Mouse (Mus musculus) forebrain, embryonic 15.5 days (tissue): ENCODE data around the gene C8g. TPM values are rescaled to one million over a fixed set of nuclear protein-coding genes. Genes with fewer than 3 reads are reported as not detected.

Experiments used
- ATAC-seq: fragments of 200-750 bp; cut with Nextera tagmentation; replicated peaks from 2 replicates; pipeline ENCODE4 v1.8.0; 2017; ENCODE audit warnings: mild to moderate bottlenecking, moderate TSS enrichment, moderate library complexity
- H3K27ac ChIP-seq: fragments of 300-500 bp; sonication (generic); replicated peaks from 2 replicates; pipeline ENCODE4 v1.5.1; 2015; ENCODE audit warnings: mild to moderate bottlenecking, inconsistent platforms
- H3K27me3 ChIP-seq: fragments of 300-500 bp; sonication (generic); 2 replicates; pipeline ENCODE4 v1.6.1; 2015; ENCODE audit warnings: inconsistent platforms
- H3K36me3 ChIP-seq: fragments of 300-500 bp; sonication (generic); 2 replicates; pipeline ENCODE4 v1.6.1; 2015; ENCODE audit warnings: mild to moderate bottlenecking, inconsistent platforms
- H3K4me1 ChIP-seq: fragments of 300-500 bp; sonication (generic); 2 replicates; pipeline ENCODE4 v1.6.1; 2015; ENCODE audit warnings: inconsistent platforms
- H3K4me2 ChIP-seq: fragments of 300-500 bp; sonication (generic); replicated peaks from 2 replicates; pipeline ENCODE4 v1.6.1; 2015; ENCODE audit warnings: mild to moderate bottlenecking, inconsistent platforms
- H3K4me3 ChIP-seq: fragments of 300-500 bp; sonication (generic); 2 replicates; pipeline ENCODE4 v1.5.1; 2015; ENCODE audit warnings: mild to moderate bottlenecking, inconsistent platforms
- H3K9ac ChIP-seq: fragments of 300-500 bp; sonication (generic); replicated peaks from 2 replicates; pipeline ENCODE4 v1.6.1; 2015; ENCODE audit warnings: mild to moderate bottlenecking, inconsistent platforms
- H3K9me3 ChIP-seq: fragments of 300-500 bp; sonication (generic); 2 replicates; pipeline ENCODE4 v1.6.1; 2016; ENCODE audit warnings: inconsistent platforms
- WGBS: fragments of 180-500 bp; shearing (Covaris S2); methylation state at CpG from one replicate; pipeline ENCODE4 v1.1.7; 2015; ENCODE audit warnings: mixed read lengths; 5-methylcytosine and 5-hydroxymethylcytosine counted together
- polyA plus RNA-seq: library from polyadenylated mRNA; unstranded; fragments of >200 nt; fragmentation: Nextera tagmentation; extraction: Ambion mirVana; gene quantifications from 2 replicates; pipeline ENCODE4 v1.2.1, GENCODE M21; 2015

The C8g gene
- polyA plus RNA-seq, 1 experiment from 2014 or later, result 3.4 TPM

GRCm38 (mm10) chr2:25533707-25534106 lies 32.2 kb upstream of the C8g start:
- H3K4me1 ChIP-seq, result no peaks in the 10 kb centered on the region
- H3K9ac ChIP-seq, result no peak overlapping the region
- H3K4me2 ChIP-seq, result no peak overlapping the region
- no peak overlapping the region for H3K4me3 ChIP-seq
- ATAC-seq, result no peak
- H3K9me3 ChIP-seq, result no peaks in the 10 kb centered on the region
- no peak overlapping the region for H3K27ac ChIP-seq
- H3K27me3 ChIP-seq, result no peaks in the 10 kb centered on the region
- 91% methylated on average over 2 of the region's 2 CpGs for WGBS
- peaks cover 35% of the 10 kb centered on the region for H3K36me3 ChIP-seq

- Histone ChIP-seq H3K9me3 (no peaks in the 10 kb centered on the region), H3K27me3 (no peaks in the 10 kb centered on the region), H3K4me2 (no peak overlapping the region), H3K9ac (no peak overlapping the region), H3K36me3 (peaks cover 72% of the 10 kb centered on the region), H3K27ac (no peak overlapping the region), H3K4me1 (no peaks in the 10 kb centered on the region), H3K4me3 (no peak overlapping the region)
- ATAC-seq, result no peak
- WGBS, result 90% methylated on average over 9 of the region's 9 CpGs
These were observed 25.2 kb upstream of the C8g start for GRCm38 (mm10) chr2:25526510-25527302.

GRCm38 (mm10) chr2:25509912-25510311 lies 8.4 kb upstream of the C8g start:
- 64% methylated on average over 3 of the region's 3 CpGs for WGBS
- Histone ChIP-seq H3K4me3 (no peak overlapping the region), H3K36me3 (peaks cover 14% of the 10 kb centered on the region), H3K27ac (no peak overlapping the region), H3K27me3 (no peaks in the 10 kb centered on the region), H3K9me3 (no peaks in the 10 kb centered on the region), H3K4me2 (no peak overlapping the region), H3K9ac (no peak overlapping the region), H3K4me1 (no peaks in the 10 kb centered on the region)
- no peak for ATAC-seq

GRCm38 (mm10) chr2:25506964-25507363 lies 5.4 kb upstream of the C8g start:
- Histone ChIP-seq H3K9me3 (no peaks in the 10 kb centered on the region), H3K27ac (no peak overlapping the region), H3K9ac (no peak overlapping the region), H3K4me3 (no peak overlapping the region), H3K4me2 (no peak overlapping the region), H3K36me3 (peaks cover 34% of the 10 kb centered on the region), H3K27me3 (no peaks in the 10 kb centered on the region), H3K4me1 (peaks cover 5% of the 10 kb centered on the region)
- WGBS, result 43% methylated on average over 5 of the region's 5 CpGs
- no peak for ATAC-seq

DNA sequence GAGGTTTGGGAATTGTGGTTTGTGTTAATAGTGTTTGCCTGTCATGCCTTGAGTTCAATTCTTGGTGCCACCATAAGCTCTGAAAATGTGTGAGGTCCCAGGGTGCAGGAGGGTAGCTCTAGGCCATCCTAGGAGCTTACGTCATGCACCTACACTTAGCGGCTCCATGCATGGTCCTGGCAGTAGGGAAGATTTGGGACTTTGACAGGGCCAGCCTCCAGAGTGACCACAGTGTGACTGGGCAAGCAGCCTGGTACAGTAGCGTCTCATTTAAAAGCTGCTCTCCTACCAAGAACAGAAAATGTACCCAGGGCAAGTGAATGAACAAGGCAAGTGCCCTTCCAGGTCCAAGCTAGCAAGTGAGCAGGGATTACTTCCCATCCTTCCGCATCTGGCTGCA lies 4.3 kb upstream of the C8g start:
- 93% methylated on average over 4 of the region's 4 CpGs for WGBS
- Histone ChIP-seq H3K36me3 (peaks cover 34% of the 10 kb centered on the region), H3K4me1 (peaks cover 13% of the 10 kb centered on the region), H3K9me3 (no peaks in the 10 kb centered on the region), H3K27me3 (no peaks in the 10 kb centered on the region), H3K9ac (no peak overlapping the region), H3K27ac (no peak overlapping the region), H3K4me3 (no peak overlapping the region), H3K4me2 (no peak overlapping the region)
- no peak for ATAC-seq

DNA sequence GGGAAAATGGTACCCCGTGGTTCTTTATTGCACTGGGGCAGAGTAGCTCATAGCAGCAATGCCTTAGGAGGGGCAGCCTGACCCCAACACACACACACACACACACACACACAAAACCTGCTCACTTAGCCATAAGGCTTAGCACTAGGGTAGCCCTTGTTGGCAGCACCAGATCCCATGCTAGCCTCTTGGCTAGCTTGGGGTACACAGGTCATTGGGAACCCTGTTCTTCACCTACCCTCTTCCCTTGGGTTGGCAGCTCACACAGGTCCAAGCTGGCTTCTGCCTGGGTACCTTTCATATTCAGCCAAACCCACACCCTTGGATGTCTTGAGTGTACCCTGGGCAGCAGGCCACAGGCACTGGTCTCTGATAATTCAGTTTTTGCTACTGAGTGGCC lies 3.5 kb upstream of the C8g start:
- H3K4me3 ChIP-seq, result no peak overlapping the region
- H3K27me3 ChIP-seq, result no peaks in the 10 kb centered on the region
- ATAC-seq, result no peak
- 94% methylated on average over 1 of the region's 1 CpGs for WGBS
- no peak overlapping the region for H3K9ac ChIP-seq
- H3K27ac ChIP-seq, result no peak overlapping the region
- H3K36me3 ChIP-seq, result peaks cover 34% of the 10 kb centered on the region
- no peaks in the 10 kb centered on the region for H3K9me3 ChIP-seq
- peaks cover 17% of the 10 kb centered on the region for H3K4me1 ChIP-seq
- no peak overlapping the region for H3K4me2 ChIP-seq

- Histone ChIP-seq H3K9ac (no peak overlapping the region), H3K4me1 (peaks cover 19% of the 10 kb centered on the region), H3K9me3 (no peaks in the 10 kb centered on the region), H3K27me3 (no peaks in the 10 kb centered on the region), H3K27ac (no peak overlapping the region), H3K4me2 (no peak overlapping the region), H3K36me3 (peaks cover 34% of the 10 kb centered on the region), H3K4me3 (no peak overlapping the region)
- 93% methylated on average over 19 of the region's 19 CpGs for WGBS
- ATAC-seq, result no peak
These were observed 3.0 kb upstream of the C8g start for GRCm38 (mm10) chr2:25504538-25504937.

DNA sequence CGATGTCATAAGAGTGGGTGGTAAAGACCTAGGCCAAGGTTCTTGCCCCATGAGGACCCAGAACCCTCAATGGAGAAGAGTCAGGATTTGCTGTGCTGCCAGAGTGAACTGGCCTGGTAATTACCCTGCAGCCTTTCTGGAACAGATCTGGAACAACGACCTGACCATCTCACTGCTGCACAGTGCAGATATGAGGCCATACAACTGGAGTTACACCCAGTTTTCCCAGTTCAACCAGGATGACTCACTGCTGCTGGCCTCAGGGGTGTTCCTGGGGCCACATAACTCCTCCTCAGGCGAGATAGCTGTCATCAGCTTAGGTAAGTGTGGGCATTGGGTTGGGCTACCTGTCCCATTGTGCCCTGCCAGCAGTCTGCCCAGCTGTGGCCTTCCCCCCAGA lies 1.2 kb upstream of the C8g start:
- no peak overlapping the region for H3K27ac ChIP-seq
- H3K9ac ChIP-seq, result no peak overlapping the region
- ATAC-seq, result no peak
- no peak overlapping the region for H3K4me3 ChIP-seq
- peaks cover 19% of the 10 kb centered on the region for H3K4me1 ChIP-seq
- no peak overlapping the region for H3K4me2 ChIP-seq
- WGBS, result 82% methylated on average over 3 of the region's 3 CpGs
- peaks cover 34% of the 10 kb centered on the region for H3K36me3 ChIP-seq
- H3K9me3 ChIP-seq, result no peaks in the 10 kb centered on the region
- H3K27me3 ChIP-seq, result no peaks in the 10 kb centered on the region

DNA sequence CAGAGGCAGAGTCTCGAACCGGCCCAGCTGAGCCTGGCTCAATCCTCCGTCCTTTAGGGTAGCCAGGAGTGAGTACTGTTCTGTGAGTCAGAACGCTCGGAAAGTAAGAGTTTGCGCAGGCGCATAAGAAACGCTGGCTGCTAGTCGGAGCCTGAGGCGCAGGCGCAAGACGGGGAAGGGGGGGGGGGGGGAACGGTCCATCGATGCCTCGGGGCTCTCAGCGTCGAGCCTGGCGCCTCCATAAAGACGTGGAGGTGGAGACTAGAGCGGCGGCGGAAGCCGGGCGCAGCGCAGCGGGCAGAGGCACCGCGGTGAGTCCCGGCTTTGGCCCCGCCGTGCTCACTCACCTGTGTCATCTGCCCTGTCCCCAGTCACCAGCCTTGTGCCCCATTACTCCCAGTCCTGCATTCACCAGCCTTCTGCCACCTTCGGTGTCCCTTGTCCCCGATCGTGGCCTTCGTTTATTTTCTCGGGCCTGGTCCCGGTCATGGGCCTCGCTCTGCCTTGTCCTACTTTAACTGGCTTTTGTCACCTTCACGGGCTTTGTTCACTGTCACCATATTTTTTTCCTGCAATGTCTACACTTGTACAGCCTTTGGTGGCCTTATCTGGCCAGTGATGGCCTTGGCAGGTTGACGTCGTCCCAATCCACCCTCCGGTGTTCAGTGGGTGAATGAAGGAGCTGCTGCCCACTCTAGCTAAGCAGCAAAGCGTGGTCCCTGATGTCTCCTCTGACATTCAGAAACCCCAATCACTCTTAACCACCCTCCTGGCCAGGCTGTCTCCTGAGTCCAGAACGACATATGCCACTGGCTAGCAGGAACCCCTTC lies 728 bp downstream of the C8g start, which contains the start of gene Fbxw5:
Gene Fbxw5 (plus strand): TSS at position 175 of the 830 bp plus-strand sequence.
- Histone ChIP-seq H3K4me1 (peaks cover 19% of the 10 kb centered on the region), H3K27me3 (no peaks in the 10 kb centered on the region), H3K36me3 (peaks cover 28% of the 10 kb centered on the region), H3K9me3 (no peaks in the 10 kb centered on the region), H3K9ac (peak within 1 kb of the TSS; percentile 84), H3K4me2 (peak within 1 kb of the TSS; percentile 97), H3K27ac (peak within 1 kb of the TSS; percentile 59), H3K4me3 (peak within 1 kb of the TSS; percentile 82)
- peak; percentile 91 for ATAC-seq
- WGBS, result 1% methylated on average over 44 of the region's 44 CpGs

DNA sequence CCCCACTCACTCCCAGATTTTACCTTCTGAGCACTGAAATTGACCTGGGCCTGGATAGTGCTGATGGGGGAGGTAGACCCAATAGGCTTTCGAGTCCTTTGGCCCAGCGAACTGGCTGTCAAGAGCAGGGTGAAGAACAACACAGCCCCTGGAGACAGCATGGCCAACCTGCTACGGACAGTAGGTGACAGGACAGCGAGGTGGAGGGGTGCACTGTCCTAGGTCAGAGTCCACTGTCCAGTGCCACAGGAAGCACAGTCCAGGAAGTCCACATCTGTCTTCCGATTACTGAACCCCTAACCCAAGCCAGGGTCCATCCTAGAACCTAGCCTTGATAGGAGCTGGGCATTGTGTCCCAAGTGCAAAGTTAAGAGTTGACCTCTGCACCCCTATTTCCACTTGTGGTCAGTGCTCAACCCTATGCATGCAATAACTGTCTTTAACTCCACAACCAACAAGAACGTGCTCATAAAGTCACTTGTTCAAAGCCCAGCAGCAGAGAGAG lies 1.4 kb downstream of the C8g start:
- Histone ChIP-seq H3K27ac (0 out of 2 replicates have a peak overlapping the region, but pooled peaks have one; percentile 55), H3K4me2 (peak overlapping the region; percentile 49), H3K9me3 (no peaks in the 10 kb centered on the region), H3K36me3 (peaks cover 22% of the 10 kb centered on the region), H3K27me3 (no peaks in the 10 kb centered on the region), H3K9ac (peak overlapping the region; percentile 37), H3K4me1 (peaks cover 19% of the 10 kb centered on the region), H3K4me3 (peak overlapping the region; percentile 82)
- 70% methylated on average over 6 of the region's 6 CpGs for WGBS
- peak; percentile 43 for ATAC-seq

DNA sequence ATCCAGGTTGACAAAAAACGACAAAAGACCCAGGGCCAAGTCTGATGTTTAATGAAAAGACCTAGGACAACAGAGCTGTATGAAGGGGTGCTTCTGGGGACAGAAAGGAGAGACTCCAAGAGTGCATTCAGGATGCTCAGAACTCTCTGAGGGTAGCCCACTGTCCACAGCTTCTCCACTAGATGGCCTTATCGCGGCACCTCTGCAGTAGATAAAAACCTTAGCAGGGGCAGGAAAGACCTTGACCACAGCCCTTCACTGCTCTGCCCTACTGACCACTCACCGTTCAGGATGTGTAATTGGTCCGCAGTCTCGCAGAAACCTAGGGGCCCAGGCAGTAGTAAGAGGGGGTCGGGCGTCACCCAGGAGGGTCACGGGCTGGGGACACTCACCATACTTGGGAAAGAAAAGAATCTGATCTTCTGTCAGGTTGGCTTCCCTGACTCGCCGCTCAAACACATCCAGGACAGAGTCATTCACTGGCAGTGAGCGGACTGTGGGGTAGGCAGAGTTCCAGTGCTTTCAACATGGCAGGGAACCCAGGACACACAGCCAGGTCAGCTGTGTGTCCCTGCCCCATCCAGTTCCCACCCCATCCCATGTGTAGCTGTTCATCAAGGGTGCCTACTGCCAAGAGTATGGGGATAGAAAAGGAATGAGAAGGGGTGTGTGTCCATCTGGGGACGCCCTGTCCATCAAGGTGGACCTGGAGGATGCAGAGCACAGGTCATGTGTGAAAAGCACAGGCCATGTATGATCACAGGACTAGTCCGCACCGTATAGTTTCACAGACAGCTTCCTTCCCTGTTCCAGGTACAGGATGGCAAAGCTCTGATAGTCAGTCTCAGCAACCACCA lies 2.7 kb downstream of the C8g start:
- Histone ChIP-seq H3K36me3 (peaks cover 9% of the 10 kb centered on the region; the same call in 1 of the 2 replicates), H3K9ac (no peak overlapping the region), H3K9me3 (no peaks in the 10 kb centered on the region), H3K4me1 (peaks cover 19% of the 10 kb centered on the region), H3K27ac (no peak overlapping the region), H3K27me3 (no peaks in the 10 kb centered on the region), H3K4me2 (no peak overlapping the region), H3K4me3 (no peak overlapping the region)
- ATAC-seq, result no peak
- WGBS, result 70% methylated on average over 15 of the region's 15 CpGs
